Mouse (Mus musculus): Measurements from ENCODE around the gene Atf1.

DNA sequence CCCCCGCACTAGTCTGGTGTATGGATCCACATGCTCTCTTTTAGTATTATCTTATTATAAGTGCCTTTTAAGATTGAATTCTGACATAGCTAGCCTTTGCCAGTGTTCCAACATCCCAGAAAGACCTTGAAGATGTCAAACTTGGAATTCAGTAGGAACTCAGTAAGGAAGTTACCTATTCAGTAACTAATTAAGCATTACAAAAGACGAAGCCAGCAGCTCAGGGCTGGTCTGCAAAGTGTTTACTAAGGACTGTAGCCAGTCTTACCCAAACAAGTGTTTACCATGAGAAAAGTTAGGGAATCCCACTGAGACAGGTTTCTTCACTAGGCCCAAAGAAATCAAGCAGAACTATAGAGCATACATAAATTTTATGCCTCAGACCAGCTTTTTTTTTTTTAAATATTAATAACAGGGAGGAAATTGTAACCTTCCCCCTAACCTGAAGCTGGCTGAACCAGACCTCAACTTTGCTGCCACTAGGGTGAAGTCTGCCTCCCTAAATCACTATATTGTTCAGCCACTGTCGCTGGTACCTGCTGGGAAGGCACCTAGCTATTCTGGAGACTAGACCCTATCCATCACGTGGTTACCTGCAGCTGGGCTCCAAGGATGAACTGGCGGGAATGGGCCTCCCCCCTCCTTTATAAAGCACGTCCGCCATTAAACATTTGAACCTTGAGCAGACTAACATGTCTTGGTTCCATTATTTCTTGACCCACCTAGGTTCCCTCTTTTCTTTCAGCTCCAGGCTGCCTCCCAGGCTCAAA, 47.4 kb downstream of the Atf1 start:
- TF ChIP-seq POLR2A (IDR thresholded peaks at IDR 0.05; ENCODE audit: extremely low read depth, insufficient read depth, low read length), result no peak
- TF ChIP-seq CTCF (IDR thresholded peaks at IDR 0.05; ENCODE audit: extremely low read depth, insufficient read depth, low read length), result no peak
